Mouse (Mus musculus): ENCODE data around the gene Myl10. TPM values are rescaled to one million over a fixed set of nuclear protein-coding genes. Genes with fewer than 3 reads are reported as not detected.

The Myl10 gene
- total and polyA plus RNA-seq, 3 experiments, result not detected

GRCm38 (mm10) chr5:136697618-136698017 is 4.7 kb downstream of the Myl10 start:
- Histone ChIP-seq H3K27ac (ENCODE audit: insufficient read depth, low read depth) (no peak overlapping the region), H3K9ac (ENCODE audit: insufficient read depth, low read depth) (no peak overlapping the region), H3K4me1 (ENCODE audit: control insufficient read depth in 1 of 2, insufficient read depth in 2 of 2) (peaks cover 2 to 16% of the 10 kb centered on the region in 2 experiments; a peak in 2 of 4 replicates), H3K36me3 (replicated peaks in 1 of 2; ENCODE audit: control insufficient read depth in 1 of 2, insufficient read depth in 1 of 2, low read length in 1 of 2) (no peaks in the 10 kb centered on the region), H3K4me3 (replicated peaks in 1 of 3; ENCODE audit: low read depth in 2 of 3, low read length in 2 of 3, poor library complexity in 1 of 3) (no peak overlapping the region), H3K9me3 (replicated peaks; ENCODE audit: low read length) (no peaks in the 10 kb centered on the region), H3K4me2 (ENCODE audit: insufficient read depth, low read depth, poor library complexity, severe bottlenecking) (no peak overlapping the region), H3K27me3 (replicated peaks) (peaks cover 45% of the 10 kb centered on the region), H3K79me2 (replicated peaks; ENCODE audit: control insufficient read depth, extremely low read depth, insufficient read depth, poor library complexity, severe bottlenecking) (no peaks in the 10 kb centered on the region)
- dilution Hi-C loops (cut with MboI; ENCODE audit: extremely low pct_ligation_motif_present, extremely low pct_unique_long_range_greater_than_20kb, low sequenced_read_pairs), result no loop called here
- no peak for DNase-seq (ENCODE audit: extremely low read depth)
- in situ Hi-C loops (cut with MboI; ENCODE audit: low pct_ligation_motif_present, low pct_unique_long_range_greater_than_20kb, low sequenced_read_pairs), result no loop called here
- TF ChIP-seq NELFE (IDR thresholded peaks at IDR 0.05; ENCODE audit: low read depth, low read length) (no peak), RAD21 (IDR thresholded peaks at IDR 0.05; ENCODE audit: low read depth, low read length) (no peak), NRF1 (IDR thresholded peaks at IDR 0.05; ENCODE audit: low read depth, low read length) (no peak), SMC3 (IDR thresholded peaks at IDR 0.05; ENCODE audit: low read depth, low read length) (no peak), JUND (conservative IDR thresholded peaks at IDR 0.05; ENCODE audit: low read depth, low read length) (no peak), CTCF (conservative IDR thresholded peaks at IDR 0.05 in 1 of 2, IDR thresholded peaks at IDR 0.05 in 1 of 2; ENCODE audit: low read depth in 2 of 2, low read length in 2 of 2) (no peak), MXI1 (IDR thresholded peaks at IDR 0.05; ENCODE audit: low read depth, low read length) (no peak), CHD1 (IDR thresholded peaks at IDR 0.05; ENCODE audit: low read depth, low read length) (no peak)

- no peak for DNase-seq (ENCODE audit: extremely low read depth)
- Histone ChIP-seq H3K9me3 (replicated peaks; ENCODE audit: low read length) (peaks cover 8% of the 10 kb centered on the region), H3K9ac (ENCODE audit: insufficient read depth, low read depth) (no peak overlapping the region), H3K4me3 (replicated peaks in 1 of 3; ENCODE audit: low read depth in 2 of 3, low read length in 2 of 3, poor library complexity in 1 of 3) (no peak overlapping the region), H3K4me1 (ENCODE audit: control insufficient read depth in 1 of 2, insufficient read depth in 2 of 2) (peaks cover 2 to 10% of the 10 kb centered on the region in 2 experiments; a peak in 2 of 4 replicates), H3K27me3 (replicated peaks) (peaks cover 15% of the 10 kb centered on the region), H3K27ac (ENCODE audit: insufficient read depth, low read depth) (no peak overlapping the region), H3K79me2 (replicated peaks; ENCODE audit: control insufficient read depth, extremely low read depth, insufficient read depth, poor library complexity, severe bottlenecking) (no peaks in the 10 kb centered on the region), H3K4me2 (ENCODE audit: insufficient read depth, low read depth, poor library complexity, severe bottlenecking) (no peak overlapping the region), H3K36me3 (replicated peaks in 1 of 2; ENCODE audit: control insufficient read depth in 1 of 2, insufficient read depth in 1 of 2, low read length in 1 of 2) (no peaks in the 10 kb centered on the region)
- in situ Hi-C loops (cut with MboI; ENCODE audit: low pct_ligation_motif_present, low pct_unique_long_range_greater_than_20kb, low sequenced_read_pairs), result no loop called here
- dilution Hi-C loops (cut with MboI; ENCODE audit: extremely low pct_ligation_motif_present, extremely low pct_unique_long_range_greater_than_20kb, low sequenced_read_pairs), result no loop called here
- TF ChIP-seq TBP (conservative IDR thresholded peaks at IDR 0.05; ENCODE audit: low read depth, low read length) (no peak), CTCF (conservative IDR thresholded peaks at IDR 0.05 in 1 of 2, IDR thresholded peaks at IDR 0.05 in 1 of 2; ENCODE audit: low read depth in 2 of 2, low read length in 2 of 2) (no peak), MAZ (IDR thresholded peaks at IDR 0.05; ENCODE audit: low read depth, low read length) (no peak), JUND (conservative IDR thresholded peaks at IDR 0.05; ENCODE audit: low read depth, low read length) (no peak), USF1 (IDR thresholded peaks at IDR 0.05; ENCODE audit: low read depth, low read length) (no peak), NRF1 (IDR thresholded peaks at IDR 0.05; ENCODE audit: low read depth, low read length) (no peak), MAX (IDR thresholded peaks at IDR 0.05; ENCODE audit: low read length) (no peak), MXI1 (IDR thresholded peaks at IDR 0.05; ENCODE audit: low read depth, low read length) (no peak), CHD1 (IDR thresholded peaks at IDR 0.05; ENCODE audit: low read depth, low read length) (no peak), MAFK (IDR thresholded peaks at IDR 0.05; ENCODE audit: insufficient replicate concordance, low read length) (no peak), ZMIZ1 (IDR thresholded peaks at IDR 0.05; ENCODE audit: low read depth, low read length) (no peak)
Measured at GRCm38 (mm10) chr5:136702159-136702725, 9.3 kb downstream of the Myl10 start.
